ENCODE assay signal across 20 mouse cellular contexts in the genomic region with DNA sequence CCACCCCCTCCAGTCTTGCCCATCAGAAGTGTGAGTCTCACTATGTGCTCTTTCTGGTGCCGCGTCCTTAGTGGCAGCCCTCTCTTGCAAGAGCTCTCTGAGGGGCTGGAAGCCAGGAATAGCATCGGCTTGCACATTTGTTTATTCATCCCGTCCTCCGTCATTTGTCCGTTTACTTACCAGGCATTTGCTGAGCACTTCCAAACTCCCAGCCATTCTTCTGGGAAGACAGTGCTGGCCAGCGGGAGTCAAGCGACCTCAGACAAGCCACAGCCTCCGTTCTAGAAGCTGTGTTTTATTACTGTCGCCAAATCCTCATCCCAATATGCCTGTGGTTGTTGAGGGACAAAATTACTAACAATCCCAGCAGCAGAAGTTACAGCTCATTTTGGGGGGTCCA.
DNase-seq lines count a peak whose midpoint lies in the region; ATAC-seq and TF ChIP-seq lines count a peak whose summit lies in the region.
"Had no signal": no experiment of that assay in that cellular context is flagged by ENCODE, and none has a peak within 500 bp of the region (broad histone marks: within the 10 kb centered on the region; RNA-seq: fewer than 3 reads in every experiment).

No protein-coding gene starts in this region.

- no peak overlapping the region for H3K4me3 ChIP-seq in lung, embryonic 14.5 days (ENCODE audit: low read depth, low read length)
- H3K4me3 ChIP-seq in stomach, postnatal 0 days (ENCODE audit: low read depth, low read length) = no peak overlapping the region
- H3K4me3 ChIP-seq: embryonic facial prominence, embryonic 12.5 days; forebrain, embryonic 15.5 days; heart, adult 2 months; heart, embryonic 15.5 days; limb, embryonic 15.5 days; midbrain, embryonic 10.5 days had no signal

- H3K27me3 ChIP-seq in lung, embryonic 14.5 days (ENCODE audit: insufficient read depth, low read length) = no peaks in the 10 kb centered on the region
- no peaks in the 10 kb centered on the region for H3K27me3 ChIP-seq in stomach, postnatal 0 days (ENCODE audit: control insufficient read depth, insufficient read depth, low read length)
- H3K27me3 ChIP-seq: embryonic facial prominence, embryonic 12.5 days; forebrain, embryonic 15.5 days; heart, embryonic 15.5 days had no signal

- no peaks in the 10 kb centered on the region for H3K36me3 ChIP-seq in lung, embryonic 14.5 days (ENCODE audit: insufficient read depth)
- H3K36me3 ChIP-seq in stomach, postnatal 0 days (ENCODE audit: control insufficient read depth, insufficient read depth, low read length) = no peaks in the 10 kb centered on the region
- H3K36me3 ChIP-seq: embryonic facial prominence, embryonic 12.5 days; forebrain, embryonic 15.5 days; heart, embryonic 15.5 days; limb, embryonic 15.5 days; midbrain, embryonic 10.5 days had no signal

- H3K9me3 ChIP-seq in lung, embryonic 14.5 days (ENCODE audit: low read depth, low read length) = no peaks in the 10 kb centered on the region
- no peaks in the 10 kb centered on the region for H3K9me3 ChIP-seq in stomach, postnatal 0 days (ENCODE audit: control insufficient read depth, low read length)
- H3K9me3 ChIP-seq: embryonic facial prominence, embryonic 12.5 days; forebrain, embryonic 15.5 days; heart, embryonic 15.5 days; limb, embryonic 15.5 days; midbrain, embryonic 10.5 days had no signal

- no peak overlapping the region for H3K4me2 ChIP-seq in lung, embryonic 14.5 days
- H3K4me2 ChIP-seq in stomach, postnatal 0 days (replicated peaks; ENCODE audit: low read depth) = no peak overlapping the region
- H3K4me2 ChIP-seq: embryonic facial prominence, embryonic 12.5 days; forebrain, embryonic 15.5 days; heart, embryonic 15.5 days; limb, embryonic 15.5 days had no signal

- TF ChIP-seq EP300 in stomach, postnatal 0 days (optimal IDR thresholded peaks at IDR 0.05) = no peak

- DNase-seq in kidney, postnatal 10 days = peak; percentile 20
- DNase-seq in kidney, postnatal 36 days = no peak
- peak; percentile 84 for DNase-seq in lung, embryonic 14.5 days
- peak; percentile 50 for DNase-seq in lung, postnatal 25 days (ENCODE audit: low spot score)
- DNase-seq in stomach, postnatal 0 days (ENCODE audit: low spot score) = no peak
- DNase-seq in layer of hippocampus, postnatal 36 days = no peak
- DNase-seq: B cell, adult 2 months; cerebellum, adult 2 months; gastrocnemius, postnatal 25 days; heart, adult 2 months; kidney, adult 9 months; liver, postnatal 0 days; right cerebral cortex, postnatal 14 days; thymus, postnatal 36 days had no signal

- 0 out of 2 replicates have a peak, but pooled peaks cover 22% of the 10 kb centered on the region for H3K4me1 ChIP-seq in lung, embryonic 14.5 days (ENCODE audit: insufficient read depth)
- no peaks in the 10 kb centered on the region for H3K4me1 ChIP-seq in stomach, postnatal 0 days (replicated peaks; ENCODE audit: control insufficient read depth, insufficient read depth)
- H3K4me1 ChIP-seq: forebrain, embryonic 15.5 days had no signal

- no peak overlapping the region for H3K9ac ChIP-seq in lung, embryonic 14.5 days
- no peak overlapping the region for H3K9ac ChIP-seq in stomach, postnatal 0 days (ENCODE audit: low read length)
- H3K9ac ChIP-seq: embryonic facial prominence, embryonic 12.5 days; forebrain, embryonic 15.5 days; heart, embryonic 15.5 days; limb, embryonic 15.5 days; liver, postnatal 0 days had no signal

- ATAC-seq in lung, embryonic 14.5 days (ENCODE audit: insufficient read depth) = no peak; the same call in 1 of the 2 replicates
- no peak for ATAC-seq in stomach, postnatal 0 days (ENCODE audit: low FRiP score, low TSS enrichment)
- ATAC-seq in megakaryocyte-erythroid progenitor cell, adult 5-6 weeks (replicated peaks; ENCODE audit: low FRiP score, low TSS enrichment, poor library complexity, severe bottlenecking) = no peak
- ATAC-seq: forebrain, embryonic 15.5 days; liver, postnatal 0 days had no signal

- WGBS in lung, embryonic 14.5 days = 12% methylated on average over 10 of the region's 10 CpGs
- WGBS in stomach, postnatal 0 days = 20% methylated on average over 10 of the region's 10 CpGs

- H3K27ac ChIP-seq in lung, embryonic 14.5 days (ENCODE audit: low read depth) = peak overlapping the region; percentile 33
- H3K27ac ChIP-seq in stomach, postnatal 0 days (replicated peaks) = peak overlapping the region; percentile 49; the same call in 1 of the 2 replicates
- H3K27ac ChIP-seq: embryonic facial prominence, embryonic 12.5 days; forebrain, embryonic 15.5 days; heart, adult 2 months; heart, embryonic 15.5 days; limb, embryonic 15.5 days; midbrain, embryonic 10.5 days had no signal

- TF ChIP-seq CTCF in lung, embryonic 14.5 days (IDR thresholded peaks at IDR 0.05; ENCODE audit: low read depth) = no peak
- no peak for TF ChIP-seq CTCF in stomach, postnatal 0 days (IDR thresholded peaks at IDR 0.05; ENCODE audit: low read depth)

Comparison
In these comparisons a context has a peak if more than half of its experiments do, and no peak if none do; other contexts are left out.
1. DNase-seq: peak in kidney, postnatal 10 days (single experiment), lung, embryonic 14.5 days (single experiment) and lung, postnatal 25 days (single experiment); none in kidney, postnatal 36 days (0 of 2), stomach, postnatal 0 days (single experiment) and layer of hippocampus, postnatal 36 days (0 of 2).